Mouse (Mus musculus): ENCODE measurements around the gene Sec11a.

Gene Sec11a

DNA sequence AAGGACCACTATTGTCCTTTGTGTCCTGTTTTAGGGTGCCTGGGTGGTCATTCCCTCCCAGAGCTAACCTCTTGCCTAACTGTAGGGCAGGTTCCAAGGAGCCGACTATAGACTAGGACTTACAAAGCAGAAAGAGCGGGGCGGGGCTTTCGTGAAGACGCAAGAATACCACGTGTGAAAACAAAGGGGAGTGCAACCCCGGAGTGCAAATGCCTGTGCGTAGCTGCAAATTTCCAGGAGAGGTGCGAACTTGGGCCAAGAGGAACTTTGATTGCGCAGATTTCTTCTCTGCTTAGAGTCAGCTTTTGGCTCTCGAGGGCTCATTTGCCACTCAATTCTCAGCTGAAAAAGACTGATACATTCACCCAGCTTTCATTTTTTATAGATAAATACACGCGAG lies 87.4 kb downstream of the Sec11a start:
- DNase-seq (ENCODE audit: low read depth, low spot score), result peak; percentile 47

DNA sequence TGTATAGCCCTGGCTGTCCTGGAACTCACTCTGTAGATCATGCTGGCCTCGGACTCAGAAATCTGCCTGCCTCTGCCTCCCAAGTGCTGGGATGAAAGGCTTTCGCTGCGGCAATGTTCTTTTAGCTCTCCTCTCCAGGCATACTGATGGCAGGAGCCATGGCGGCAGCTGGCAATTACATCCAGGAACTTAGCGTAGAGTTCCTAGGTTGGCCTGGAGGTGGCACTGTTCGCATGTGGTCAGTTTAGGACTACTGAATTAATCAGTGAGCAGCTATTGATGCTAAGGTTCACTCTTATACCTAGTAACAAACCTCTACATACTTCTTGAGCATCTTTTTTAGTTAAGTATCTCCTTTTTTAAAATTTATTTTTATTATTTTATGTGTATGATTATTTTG lies 90.4 kb downstream of the Sec11a start:
- DNase-seq (ENCODE audit: low read depth, low spot score), result no peak

DNA sequence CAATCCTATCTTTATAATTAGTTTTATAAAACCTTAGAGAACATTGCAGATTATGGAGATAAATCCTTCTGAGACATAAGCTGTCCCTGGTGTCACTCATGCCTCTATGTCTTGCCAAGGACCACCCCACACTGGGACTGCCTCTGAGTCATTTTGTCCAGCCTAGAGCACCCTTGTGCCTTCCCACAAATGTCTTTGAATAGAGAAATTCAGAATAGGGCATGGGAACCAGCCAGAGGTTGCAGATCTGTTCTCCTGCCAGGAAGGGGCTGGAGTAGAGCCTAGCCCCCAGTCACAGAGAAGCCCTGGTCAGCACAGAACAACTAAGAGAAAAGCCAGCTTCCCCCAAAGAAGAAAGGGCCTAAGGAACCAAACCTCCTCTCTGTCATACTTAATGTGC lies 92.3 kb downstream of the Sec11a start:
- no peak for DNase-seq (ENCODE audit: low read depth, low spot score)

Data from brain, embryonic 18.5 days (tissue).